Mouse (Mus musculus) liver, embryonic 16.5 days (tissue): Measurements from ENCODE around the gene Arhgap25. TPM values are rescaled to one million over a fixed set of nuclear protein-coding genes. Genes with fewer than 3 reads are reported as not detected.

ENCODE experiments used
- ATAC-seq: fragments of 200-750 bp; cut with Nextera tagmentation; 2 replicates; pipeline ENCODE4 v1.8.0; 2017; ENCODE audit warnings: low read depth, mild to moderate bottlenecking, moderate number of reproducible peaks, moderate library complexity
- H3K27ac ChIP-seq: fragments of 300-500 bp; sonication (generic); 2 replicates; pipeline ENCODE4 v1.5.1; 2014; ENCODE audit warnings: mild to moderate bottlenecking, low read length
- H3K27me3 ChIP-seq: fragments of 300-500 bp; sonication (generic); 2 replicates; pipeline ENCODE4 v1.6.1; 2014; ENCODE audit warnings: low read depth, low read length, mixed read lengths; ENCODE audit not compliant: control insufficient read depth, insufficient read depth
- H3K36me3 ChIP-seq: fragments of 300-500 bp; sonication (generic); 2 replicates; pipeline ENCODE4 v1.6.1; 2014; ENCODE audit warnings: mild to moderate bottlenecking; ENCODE audit not compliant: control insufficient read depth, insufficient read depth
- H3K4me1 ChIP-seq: fragments of 300-500 bp; sonication (generic); 2 replicates; pipeline ENCODE4 v1.6.1; 2014; ENCODE audit warnings: low read depth, low read length, mixed read lengths; ENCODE audit not compliant: control insufficient read depth
- H3K4me2 ChIP-seq: fragments of 300-500 bp; sonication (generic); 2 replicates; pipeline ENCODE4 v1.6.1; 2014; ENCODE audit warnings: low read depth, low read length, mixed read lengths
- H3K4me3 ChIP-seq: fragments of 300-500 bp; sonication (generic); 2 replicates; pipeline ENCODE4 v1.5.1; 2014; ENCODE audit warnings: low read depth, mild to moderate bottlenecking, low read length
- H3K9ac ChIP-seq: fragments of 300-500 bp; sonication (generic); 2 replicates; pipeline ENCODE4 v1.6.1; 2014; ENCODE audit warnings: low read depth, low read length
- H3K9me3 ChIP-seq: fragments of 300-500 bp; sonication (generic); replicated peaks from 2 replicates; pipeline ENCODE4 v1.6.1; 2016; ENCODE audit warnings: low read length; ENCODE audit not compliant: control insufficient read depth
- WGBS: fragments of 180-500 bp; shearing (Covaris S2); extraction: QIAGEN DNeasy Blood & Tissue Kit; methylation state at CpG from one replicate; pipeline ENCODE4 v1.1.7; 2014; ENCODE audit not compliant: insufficient replicate concordance; 5-methylcytosine and 5-hydroxymethylcytosine counted together
- polyA plus RNA-seq: library from polyadenylated mRNA; unstranded; fragments of >200 nt; fragmentation: Nextera tagmentation; extraction: Ambion mirVana; gene quantifications from 2 replicates; pipeline ENCODE4 v1.2.1, GENCODE M21; 2015

Gene Arhgap25
- polyA plus RNA-seq, 1 experiment from 2014 or later, result 4.7 TPM

- H3K4me3 ChIP-seq, result no peak within 1 kb of the TSS
- no peak within 1 kb of the TSS for H3K9ac ChIP-seq
- WGBS, result 50% methylated on average over 7 of the region's 7 CpGs
Observed at GRCm38 (mm10) chr6:87428487-87429044, 104.5 kb downstream of the Arhgap25 start, which contains the start of gene Bmp10. Bmp10 (plus strand) TSS chr6:87428994.

GRCm38 (mm10) chr6:87427616-87428015, 105.4 kb downstream of the Arhgap25 start:
- no peak for ATAC-seq
- no peaks in the 10 kb centered on the region for H3K9me3 ChIP-seq
- no peak overlapping the region for H3K4me3 ChIP-seq
- no peaks in the 10 kb centered on the region for H3K27me3 ChIP-seq
- no peaks in the 10 kb centered on the region for H3K4me1 ChIP-seq
- H3K36me3 ChIP-seq, result no peaks in the 10 kb centered on the region
- 69% methylated on average over 8 of the region's 8 CpGs for WGBS
- no peak overlapping the region for H3K4me2 ChIP-seq
- H3K27ac ChIP-seq, result no peak overlapping the region
- no peak overlapping the region for H3K9ac ChIP-seq

More at GRCm38 (mm10) chr6:87428487-87429044, 104.5 kb downstream of the Arhgap25 start, which contains the start of gene Bmp10:
- no peak within 1 kb of the TSS for H3K4me2 ChIP-seq
- H3K27me3 ChIP-seq, result no peaks in the 10 kb centered on the region
- H3K4me1 ChIP-seq, result no peaks in the 10 kb centered on the region
- no peaks in the 10 kb centered on the region for H3K36me3 ChIP-seq
- ATAC-seq, result no peak; the same call in 1 of the 2 replicates
- H3K9me3 ChIP-seq, result no peaks in the 10 kb centered on the region
- H3K27ac ChIP-seq, result no peak within 1 kb of the TSS

GRCm38 (mm10) chr6:87426954-87427353, 106.1 kb downstream of the Arhgap25 start:
- Histone ChIP-seq H3K4me2 (no peak overlapping the region), H3K9ac (no peak overlapping the region), H3K9me3 (no peaks in the 10 kb centered on the region), H3K36me3 (no peaks in the 10 kb centered on the region), H3K4me1 (no peaks in the 10 kb centered on the region), H3K27ac (no peak overlapping the region), H3K27me3 (no peaks in the 10 kb centered on the region), H3K4me3 (no peak overlapping the region)
- WGBS, result 45% methylated on average over 5 of the region's 5 CpGs
- ATAC-seq, result no peak

- ATAC-seq, result no peak
- 41% methylated on average over 19 of the region's 19 CpGs for WGBS
- Histone ChIP-seq H3K27me3 (no peaks in the 10 kb centered on the region), H3K36me3 (no peaks in the 10 kb centered on the region), H3K4me2 (no peak overlapping the region), H3K9me3 (no peaks in the 10 kb centered on the region), H3K27ac (no peak overlapping the region), H3K4me3 (no peak overlapping the region), H3K9ac (no peak overlapping the region), H3K4me1 (no peaks in the 10 kb centered on the region)
Observed at GRCm38 (mm10) chr6:87424037-87424816, 108.8 kb downstream of the Arhgap25 start.

GRCm38 (mm10) chr6:87422304-87422703, 110.8 kb downstream of the Arhgap25 start:
- 52% methylated on average over 7 of the region's 7 CpGs for WGBS
- H3K9ac ChIP-seq, result no peak overlapping the region
- no peak overlapping the region for H3K4me3 ChIP-seq
- H3K9me3 ChIP-seq, result no peaks in the 10 kb centered on the region
- H3K4me1 ChIP-seq, result no peaks in the 10 kb centered on the region
- H3K27me3 ChIP-seq, result no peaks in the 10 kb centered on the region
- H3K4me2 ChIP-seq, result no peak overlapping the region
- ATAC-seq, result no peak
- no peak overlapping the region for H3K27ac ChIP-seq
- no peaks in the 10 kb centered on the region for H3K36me3 ChIP-seq

GRCm38 (mm10) chr6:87412011-87412410, 121.0 kb downstream of the Arhgap25 start:
- Histone ChIP-seq H3K27ac (no peak overlapping the region), H3K9ac (no peak overlapping the region), H3K4me2 (no peak overlapping the region), H3K4me1 (no peaks in the 10 kb centered on the region), H3K36me3 (no peaks in the 10 kb centered on the region), H3K4me3 (no peak overlapping the region), H3K27me3 (no peaks in the 10 kb centered on the region), H3K9me3 (no peaks in the 10 kb centered on the region)
- WGBS, result 33% methylated on average over 3 of the region's 3 CpGs
- ATAC-seq, result no peak

Other genes starting within 250 kb of the Arhgap25 start
- 0.36 and 0.54 TPM in 2 replicates for gene Antxr1, start 197.4 kb downstream of the Arhgap25 start, polyA plus RNA-seq
- not detected in 2 replicates for gene Gkn1, start 182.3 kb downstream of the Arhgap25 start, polyA plus RNA-seq
- gene Gkn2, start 159.9 kb downstream of the Arhgap25 start, polyA plus RNA-seq, result not detected in 2 replicates
- not detected in 2 replicates for gene Gkn3, start 144.3 kb downstream of the Arhgap25 start, polyA plus RNA-seq
- 0.15 TPM in 2 replicates for gene Bmp10, start 104.3 kb downstream of the Arhgap25 start, polyA plus RNA-seq
- gene Prokr1, start 57.5 kb upstream of the Arhgap25 start, polyA plus RNA-seq, result 5.8 and 7.0 TPM in 2 replicates
- gene Aplf, start 138.9 kb upstream of the Arhgap25 start, polyA plus RNA-seq, result 13.9 and 15.4 TPM in 2 replicates
- 0.18 and 0.23 TPM in 2 replicates for gene Efcc1, start 197.6 kb upstream of the Arhgap25 start, polyA plus RNA-seq
- 24.8 and 26.2 TPM in 2 replicates for gene Gp9, start 244.8 kb upstream of the Arhgap25 start, polyA plus RNA-seq